Mouse (Mus musculus) ES-Bruce4 (cell line): ENCODE results near the gene 1700013F07Rik. TPM values are rescaled to one million over a fixed set of nuclear protein-coding genes. Genes with fewer than 3 reads are reported as not detected.

Experiments used
- H3K27ac ChIP-seq: 2 replicates; pipeline ENCODE4 v1.5.1; 2012; ENCODE audit warnings: low read length, inconsistent platforms; ENCODE audit not compliant: insufficient read depth
- H3K27me3 ChIP-seq: 2 replicates; pipeline ENCODE4 v1.6.1; 2012; ENCODE audit warnings: mild to moderate bottlenecking, low read length, inconsistent platforms; ENCODE audit not compliant: control insufficient read depth, poor library complexity, insufficient read depth, severe bottlenecking
- H3K36me3 ChIP-seq: 2 replicates; pipeline ENCODE4 v1.6.1; 2012; ENCODE audit warnings: inconsistent platforms, mild to moderate bottlenecking, low read length, moderate library complexity; ENCODE audit not compliant: control insufficient read depth, poor library complexity, insufficient read depth, severe bottlenecking
- H3K4me1 ChIP-seq: one replicate; pipeline ENCODE4 v1.8.1; 2011; ENCODE audit warnings: low read length; ENCODE audit not compliant: control insufficient read depth, insufficient read depth
- H3K4me3 ChIP-seq: 2 replicates; pipeline ENCODE4 v1.5.1; 2011; ENCODE audit warnings: low read depth, mild to moderate bottlenecking, low read length
- H3K9ac ChIP-seq: 2 replicates; pipeline ENCODE4 v1.6.1; 2012; ENCODE audit warnings: low read depth, mild to moderate bottlenecking, inconsistent platforms; ENCODE audit not compliant: poor library complexity, severe bottlenecking
- H3K9me3 ChIP-seq: replicated peaks from 2 replicates; pipeline ENCODE4 v1.6.1; 2012; ENCODE audit warnings: mild to moderate bottlenecking, low read length, inconsistent platforms; ENCODE audit not compliant: control insufficient read depth, poor library complexity, insufficient read depth, severe bottlenecking
- CTCF ChIP-seq: IDR thresholded peaks from one replicate; pipeline ENCODE4 v1.8.1; 2011; ENCODE audit warnings: low read depth, low read length
- EP300 ChIP-seq: IDR thresholded peaks from 2 replicates; pipeline ENCODE4 v1.6.1; 2011; ENCODE audit warnings: low read depth, low read length; ENCODE audit not compliant: insufficient read depth
- POLR2A ChIP-seq: IDR thresholded peaks from one replicate; pipeline ENCODE4 v1.8.1; 2011; ENCODE audit warnings: low read length; ENCODE audit not compliant: insufficient read depth
- polyA plus RNA-seq: library from polyadenylated mRNA; stranded (reverse); fragments of >200 nt; gene quantifications from 2 replicates; pipeline ENCODE4 v1.2.4, GENCODE M21; 2011; ENCODE audit warnings: low read depth; ENCODE audit not compliant: missing spikeins, insufficient read depth, insufficient read length

The 1700013F07Rik gene
- not detected in 2 replicates for polyA plus RNA-seq

GRCm38 (mm10) chr3:108533951-108534350, at the start of gene 1700013F07Rik:
1700013F07Rik (plus strand) TSS chr3:108534150.
- no peak within 1 kb of the TSS for H3K27ac ChIP-seq
- no peak within 1 kb of the TSS for H3K4me3 ChIP-seq
- no peak within 1 kb of the TSS for H3K9ac ChIP-seq

GRCm38 (mm10) chr3:108484749-108485148, 49.2 kb upstream of the 1700013F07Rik start:
- Histone ChIP-seq H3K9me3 (no peaks in the 10 kb centered on the region), H3K27me3 (no peaks in the 10 kb centered on the region), H3K36me3 (no peaks in the 10 kb centered on the region), H3K4me1 (no peaks in the 10 kb centered on the region), H3K9ac (no peak overlapping the region), H3K4me3 (no peak overlapping the region), H3K27ac (no peak overlapping the region)
- TF ChIP-seq POLR2A: no peak
- no peak for TF ChIP-seq EP300
- TF ChIP-seq CTCF: no peak

More at GRCm38 (mm10) chr3:108533951-108534350, at the start of gene 1700013F07Rik:
- no peaks in the 10 kb centered on the region for H3K36me3 ChIP-seq
- no peaks in the 10 kb centered on the region for H3K4me1 ChIP-seq
- TF ChIP-seq EP300 (no peak), CTCF (no peak), POLR2A (no peak)
- H3K9me3 ChIP-seq: no peaks in the 10 kb centered on the region
- H3K27me3 ChIP-seq: no peaks in the 10 kb centered on the region

- H3K9me3 ChIP-seq: no peaks in the 10 kb centered on the region
Observed at GRCm38 (mm10) chr3:108489968-108490367, 44.0 kb upstream of the 1700013F07Rik start.

GRCm38 (mm10) chr3:108494861-108495474, 39.0 kb upstream of the 1700013F07Rik start:
- no peak overlapping the region for H3K27ac ChIP-seq
- peaks cover 2% of the 10 kb centered on the region for H3K4me1 ChIP-seq
- no peak overlapping the region for H3K9ac ChIP-seq
- H3K36me3 ChIP-seq: no peaks in the 10 kb centered on the region
- no peak overlapping the region for H3K4me3 ChIP-seq
- H3K27me3 ChIP-seq: no peaks in the 10 kb centered on the region; the same call in 1 of the 2 replicates
- TF ChIP-seq EP300: no peak
- H3K9me3 ChIP-seq: no peaks in the 10 kb centered on the region

More at GRCm38 (mm10) chr3:108489968-108490367, 44.0 kb upstream of the 1700013F07Rik start:
- Histone ChIP-seq H3K4me3 (no peak overlapping the region), H3K27me3 (no peaks in the 10 kb centered on the region; the same call in 1 of the 2 replicates), H3K9ac (no peak overlapping the region), H3K4me1 (no peaks in the 10 kb centered on the region), H3K27ac (no peak overlapping the region), H3K36me3 (no peaks in the 10 kb centered on the region)
- peak; percentile 42 for TF ChIP-seq CTCF
- no peak for TF ChIP-seq EP300
- no peak for TF ChIP-seq POLR2A

GRCm38 (mm10) chr3:108495486-108495885, 38.5 kb upstream of the 1700013F07Rik start:
- Histone ChIP-seq H3K27ac (no peak overlapping the region), H3K27me3 (no peaks in the 10 kb centered on the region; the same call in 1 of the 2 replicates), H3K9ac (no peak overlapping the region), H3K36me3 (no peaks in the 10 kb centered on the region), H3K9me3 (no peaks in the 10 kb centered on the region), H3K4me1 (peaks cover 2% of the 10 kb centered on the region), H3K4me3 (no peak overlapping the region)
- no peak for TF ChIP-seq CTCF
- no peak for TF ChIP-seq POLR2A
- TF ChIP-seq EP300: no peak

GRCm38 (mm10) chr3:108497602-108498001, 36.3 kb upstream of the 1700013F07Rik start:
- peak overlapping the region; percentile 52 for H3K4me3 ChIP-seq
- TF ChIP-seq POLR2A (no peak), CTCF (no peak), EP300 (no peak)

More at GRCm38 (mm10) chr3:108497602-108498001, 36.3 kb upstream of the 1700013F07Rik start:
- Histone ChIP-seq H3K4me1 (peaks cover 2% of the 10 kb centered on the region), H3K36me3 (no peaks in the 10 kb centered on the region), H3K27me3 (no peaks in the 10 kb centered on the region), H3K9me3 (no peaks in the 10 kb centered on the region), H3K27ac (no peak overlapping the region), H3K9ac (no peak overlapping the region)
